Mouse (Mus musculus) stomach, postnatal 0 days (tissue): ENCODE data around the gene Plekhh1.

Source experiments
- CTCF ChIP-seq: IDR thresholded peaks from 2 replicates; pipeline ENCODE4 v1.5.1; 2016; ENCODE audit warnings: antibody characterized with exemption, low read depth, mild to moderate bottlenecking, moderate library complexity
- EP300 ChIP-seq: optimal IDR thresholded peaks from 2 replicates; pipeline ENCODE3; 2016; ENCODE audit warnings: antibody characterized with exemption

DNA sequence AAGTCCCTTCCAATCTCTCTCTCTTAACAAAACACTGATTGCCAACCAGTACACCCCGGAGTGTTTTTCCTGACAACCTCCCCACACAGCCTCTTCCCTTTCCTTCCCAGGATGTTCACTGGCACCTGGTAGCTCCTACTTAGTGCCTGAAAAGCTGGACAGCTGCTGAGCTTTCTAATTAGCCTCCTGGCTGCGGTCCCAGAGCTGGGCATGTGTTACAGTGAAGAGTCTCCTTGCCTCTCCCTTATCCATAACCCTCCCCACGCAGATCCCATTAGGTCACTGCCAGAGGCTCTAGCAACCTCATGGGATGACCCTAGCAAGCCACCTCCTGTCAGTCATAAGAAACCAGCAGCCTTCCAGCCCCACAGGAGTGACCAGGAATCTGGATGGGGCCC, 44.9 kb upstream of the Plekhh1 start:
- no peak for TF ChIP-seq CTCF
- TF ChIP-seq EP300: no peak
